Mouse (Mus musculus): ENCODE data around the gene Ppfibp2.

The Ppfibp2 gene

GRCm38 (mm10) chr7:107597956-107598355 is 2.9 kb downstream of the Ppfibp2 start:
- no peak for TF ChIP-seq GATA4 (IDR thresholded peaks at IDR 0.05; ENCODE audit: insufficient replicate concordance, low read length)

DNA sequence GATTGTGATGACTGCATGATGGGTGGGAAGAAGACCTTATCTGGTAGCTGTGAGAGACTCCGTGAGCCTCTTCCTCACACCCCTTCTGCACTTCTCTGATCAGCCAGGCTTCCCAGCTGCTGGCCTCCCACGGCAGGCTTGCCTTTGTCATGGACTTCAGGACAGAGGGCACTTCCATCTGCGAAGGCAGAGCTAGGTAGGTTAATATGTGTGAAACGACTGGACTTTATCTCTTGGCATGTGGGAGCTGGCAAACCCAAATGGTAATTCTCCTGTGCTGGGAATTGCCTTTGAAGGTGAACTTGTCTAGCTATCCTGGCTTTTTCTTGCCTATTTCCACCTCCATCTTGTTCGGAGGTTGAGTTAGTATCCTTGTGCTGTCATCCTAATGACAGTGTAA is 5.6 kb downstream of the Ppfibp2 start:
- TF ChIP-seq GATA4 (IDR thresholded peaks at IDR 0.05; ENCODE audit: insufficient replicate concordance, low read length) = no peak

DNA sequence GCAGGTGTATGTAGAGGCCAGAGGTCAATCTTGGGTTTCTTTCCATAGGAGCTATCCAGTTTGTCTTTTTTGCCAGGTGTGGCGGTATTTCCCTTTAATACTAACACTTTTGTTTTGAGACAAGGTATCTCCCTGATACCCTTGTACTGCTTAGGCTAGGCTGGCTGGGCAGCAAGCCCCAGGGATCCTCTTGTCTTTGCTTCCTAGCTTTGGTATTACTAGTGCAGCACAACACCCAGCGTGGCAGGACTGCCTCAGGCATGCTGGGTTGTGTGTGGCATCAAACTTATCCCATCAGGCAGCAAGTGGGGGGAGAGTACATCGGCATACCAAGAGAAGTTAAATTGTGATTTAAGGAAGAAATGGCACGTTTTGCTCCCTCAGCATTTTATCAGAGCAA is 7.5 kb downstream of the Ppfibp2 start:
- no peak for TF ChIP-seq GATA4 (IDR thresholded peaks at IDR 0.05; ENCODE audit: insufficient replicate concordance, low read length)

GRCm38 (mm10) chr7:107602913-107603312 is 7.9 kb downstream of the Ppfibp2 start:
- no peak for TF ChIP-seq GATA4 (IDR thresholded peaks at IDR 0.05; ENCODE audit: insufficient replicate concordance, low read length)

GRCm38 (mm10) chr7:107607766-107608165 is 12.8 kb downstream of the Ppfibp2 start:
- no peak for TF ChIP-seq GATA4 (IDR thresholded peaks at IDR 0.05; ENCODE audit: insufficient replicate concordance, low read length)

DNA sequence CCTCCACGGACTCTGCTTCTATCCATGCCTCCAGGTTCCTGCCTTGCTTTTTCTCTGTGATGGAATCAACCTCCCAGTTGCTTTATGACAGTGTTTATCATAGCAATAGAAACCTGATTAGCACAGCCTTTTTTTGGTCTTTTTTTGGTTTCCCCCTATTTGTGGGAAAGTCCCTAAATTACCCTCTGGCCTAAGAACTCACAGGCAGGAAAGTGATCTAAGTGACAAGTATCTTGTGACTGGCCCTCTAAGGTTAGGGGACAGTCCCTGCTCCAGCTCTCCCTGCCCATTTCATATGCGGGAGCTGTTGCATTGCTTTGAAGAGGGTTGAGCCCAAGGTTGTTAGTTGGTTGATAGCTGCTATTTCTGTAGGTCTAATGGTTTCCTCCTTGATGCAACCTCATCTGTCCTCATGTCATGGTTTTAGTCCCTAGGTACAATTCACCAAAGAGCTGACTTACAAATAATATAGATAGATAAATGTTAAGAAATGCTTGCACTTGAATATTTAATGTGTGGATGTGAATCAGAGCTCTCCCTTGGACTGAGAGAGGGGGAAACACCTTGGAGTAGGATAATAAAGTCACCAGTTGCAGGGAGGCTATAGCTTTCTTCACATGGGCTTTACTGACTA is 14.7 kb downstream of the Ppfibp2 start:
- TF ChIP-seq GATA4 (IDR thresholded peaks at IDR 0.05; ENCODE audit: insufficient replicate concordance, low read length) = no peak

GRCm38 (mm10) chr7:107610880-107611279 is 15.9 kb downstream of the Ppfibp2 start:
- TF ChIP-seq GATA4 (IDR thresholded peaks at IDR 0.05; ENCODE audit: insufficient replicate concordance, low read length) = peak; percentile 49; the same call in 1 of the 2 replicates

DNA sequence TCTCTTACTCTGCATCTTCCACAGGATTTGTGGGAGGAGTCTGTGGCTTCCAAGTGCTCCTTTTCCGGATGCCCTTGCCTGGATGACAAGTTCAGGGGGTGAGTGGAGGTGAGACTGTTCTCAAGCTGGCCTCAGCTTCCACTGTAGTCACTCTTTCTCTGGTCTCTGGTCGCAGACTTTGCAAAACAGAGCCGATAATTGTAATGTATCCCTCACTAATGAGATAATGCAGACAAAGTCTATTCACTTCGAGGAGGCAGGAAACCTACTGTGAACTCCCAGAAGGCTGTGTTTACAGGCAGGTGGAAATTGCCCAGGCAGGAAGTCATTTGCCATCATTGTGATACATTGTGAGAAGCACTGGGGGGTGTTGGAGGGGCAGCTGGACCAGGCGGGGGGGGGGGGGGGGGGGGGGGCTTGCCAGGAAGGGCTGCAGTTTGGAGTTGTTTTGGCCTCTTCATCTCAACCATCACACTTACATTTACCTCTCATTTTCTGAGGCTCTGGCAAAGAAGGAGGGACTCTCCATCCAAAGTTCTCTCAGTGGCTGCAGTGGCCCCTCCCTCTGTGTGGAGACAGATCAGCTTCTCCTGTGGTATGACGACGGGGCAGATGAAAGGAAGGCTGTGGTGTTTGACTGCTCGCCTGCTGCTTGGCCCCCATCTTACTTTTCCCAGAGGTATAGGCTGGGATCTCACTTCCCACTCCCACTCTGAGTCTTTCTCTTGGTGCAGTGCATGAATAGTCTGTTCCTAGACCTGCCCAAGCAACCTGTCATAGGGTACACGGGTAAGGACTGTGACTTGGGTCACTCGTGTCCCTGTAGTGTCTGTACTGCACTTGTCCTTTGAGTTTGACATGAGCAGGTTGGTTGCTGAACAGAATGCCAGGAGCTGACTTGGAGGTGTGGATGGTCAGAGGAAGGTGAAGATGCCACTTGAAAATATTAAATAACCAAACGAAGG is 23.3 kb downstream of the Ppfibp2 start:
- TF ChIP-seq GATA4 (IDR thresholded peaks at IDR 0.05; ENCODE audit: insufficient replicate concordance, low read length) = no peak

GRCm38 (mm10) chr7:107619225-107619624 is 24.2 kb downstream of the Ppfibp2 start:
- no peak for TF ChIP-seq GATA4 (IDR thresholded peaks at IDR 0.05; ENCODE audit: insufficient replicate concordance, low read length)

DNA sequence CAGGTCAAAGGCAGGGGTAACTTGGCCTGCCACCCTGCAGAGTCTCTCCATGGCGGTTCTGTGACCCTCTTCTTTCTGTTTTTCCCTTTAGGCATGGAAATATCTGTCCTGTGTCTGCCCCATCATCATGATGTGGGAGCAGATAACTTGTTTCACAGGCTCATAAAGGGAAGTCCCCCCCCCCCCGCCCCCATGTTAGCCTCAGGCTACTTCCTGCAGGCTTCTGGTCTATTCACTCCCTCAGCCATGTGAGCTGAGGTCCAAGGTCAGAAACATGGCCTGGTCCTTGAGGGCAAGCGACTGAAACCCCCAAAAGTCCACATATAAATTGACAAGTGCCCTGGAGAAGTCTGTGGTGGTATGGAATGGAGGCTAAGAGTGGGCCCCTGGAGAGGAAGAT is 25.1 kb downstream of the Ppfibp2 start:
- TF ChIP-seq GATA4 (IDR thresholded peaks at IDR 0.05; ENCODE audit: insufficient replicate concordance, low read length) = no peak

- TF ChIP-seq GATA4 (IDR thresholded peaks at IDR 0.05; ENCODE audit: insufficient replicate concordance, low read length) = no peak
Measured at GRCm38 (mm10) chr7:107624432-107624831, 29.4 kb downstream of the Ppfibp2 start.

DNA sequence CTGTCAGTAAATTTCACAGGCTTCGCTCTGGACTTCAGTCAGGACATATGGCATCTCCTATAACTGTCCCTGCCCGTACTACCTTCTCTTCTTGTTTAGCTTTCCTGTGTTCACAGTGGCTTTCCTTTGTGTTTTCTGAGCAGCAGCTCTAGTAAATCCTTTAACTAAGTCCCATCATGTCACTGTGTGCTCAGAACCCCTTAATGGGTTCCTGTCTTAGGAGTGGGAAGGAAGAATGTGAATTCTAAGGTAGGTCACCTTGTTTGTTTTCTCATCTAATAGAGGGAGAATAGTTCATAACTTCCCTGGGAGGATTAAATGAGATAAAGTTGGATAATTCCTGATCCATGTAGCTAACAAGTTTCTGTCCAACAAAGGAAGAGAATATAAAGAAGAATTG is 30.1 kb downstream of the Ppfibp2 start, which contains the start of gene 5330417H12Rik:
Gene 5330417H12Rik, minus strand, starts transcription at position 101 of the 400 bp plus-strand sequence.
- TF ChIP-seq GATA4 (IDR thresholded peaks at IDR 0.05; ENCODE audit: insufficient replicate concordance, low read length) = no peak

GRCm38 (mm10) chr7:107625781-107626180 is 30.8 kb downstream of the Ppfibp2 start:
- TF ChIP-seq GATA4 (IDR thresholded peaks at IDR 0.05; ENCODE audit: insufficient replicate concordance, low read length) = no peak

GRCm38 (mm10) chr7:107628383-107628782 is 33.4 kb downstream of the Ppfibp2 start:
- no peak for TF ChIP-seq GATA4 (IDR thresholded peaks at IDR 0.05; ENCODE audit: insufficient replicate concordance, low read length)

- TF ChIP-seq GATA4 (IDR thresholded peaks at IDR 0.05; ENCODE audit: insufficient replicate concordance, low read length) = no peak
Measured at GRCm38 (mm10) chr7:107633201-107633600, 38.2 kb downstream of the Ppfibp2 start.

DNA sequence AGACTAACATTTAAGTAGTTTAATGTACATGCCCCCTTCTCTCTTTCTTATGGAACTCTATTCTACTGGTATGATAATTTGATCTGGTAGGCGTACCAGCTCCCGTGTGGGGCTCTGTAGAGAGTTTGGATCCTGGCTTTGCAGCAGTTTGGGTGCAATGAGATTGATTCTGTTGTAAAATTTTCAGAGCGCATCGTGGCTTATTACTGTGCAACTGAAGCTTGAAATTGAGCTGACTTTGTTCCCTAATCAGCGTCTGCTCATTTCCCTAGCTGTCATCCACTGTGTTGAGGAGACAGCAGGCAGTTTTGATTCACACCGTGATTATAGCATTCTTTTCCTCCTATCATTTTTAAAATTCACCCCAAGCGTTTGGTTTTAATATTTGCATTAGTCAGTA is 42.4 kb downstream of the Ppfibp2 start:
- no peak for TF ChIP-seq GATA4 (IDR thresholded peaks at IDR 0.05; ENCODE audit: insufficient replicate concordance, low read length)

All from liver, adult (tissue).